Mouse (Mus musculus): Measurements from ENCODE around the gene Asic2. TPM values are rescaled to one million over a fixed set of nuclear protein-coding genes. Genes with fewer than 3 reads are reported as not detected.

The Asic2 gene
- polyA plus RNA-seq, 1 experiment from 2014 or later: 2.8 TPM

GRCm38 (mm10) chr11:81998646-81999045 lies 30.4 kb upstream of the Asic2 start:
- no peak overlapping the region for H3K9ac ChIP-seq (replicated peaks; ENCODE audit: low read length)
- H3K9me3 ChIP-seq (ENCODE audit: low read length): no peaks in the 10 kb centered on the region
- no peak for ATAC-seq (ENCODE audit: low FRiP score, low TSS enrichment)
- 81% methylated on average over 3 of the region's 3 CpGs for WGBS
- no peak overlapping the region for H3K27ac ChIP-seq (ENCODE audit: low read length)
- H3K27me3 ChIP-seq (ENCODE audit: insufficient read depth, low read length): no peaks in the 10 kb centered on the region
- no peak overlapping the region for H3K4me2 ChIP-seq (replicated peaks; ENCODE audit: low read depth, low read length)
- no peaks in the 10 kb centered on the region for H3K36me3 ChIP-seq (ENCODE audit: insufficient read depth, low read length)
- no peaks in the 10 kb centered on the region for H3K4me1 ChIP-seq (ENCODE audit: insufficient read depth, low read length)
- no peak overlapping the region for H3K4me3 ChIP-seq (ENCODE audit: low read length)

- no peak overlapping the region for H3K4me3 ChIP-seq (ENCODE audit: low read length)
- 83% methylated on average over 5 of the region's 5 CpGs for WGBS
- ATAC-seq (ENCODE audit: low FRiP score, low TSS enrichment): no peak
- no peaks in the 10 kb centered on the region for H3K4me1 ChIP-seq (ENCODE audit: insufficient read depth, low read length)
- H3K9me3 ChIP-seq (ENCODE audit: low read length): no peaks in the 10 kb centered on the region
- H3K9ac ChIP-seq (replicated peaks; ENCODE audit: low read length): no peak overlapping the region
- no peak overlapping the region for H3K4me2 ChIP-seq (replicated peaks; ENCODE audit: low read depth, low read length)
- H3K27ac ChIP-seq (ENCODE audit: low read length): no peak overlapping the region
- no peaks in the 10 kb centered on the region for H3K27me3 ChIP-seq (ENCODE audit: insufficient read depth, low read length)
- no peaks in the 10 kb centered on the region for H3K36me3 ChIP-seq (ENCODE audit: insufficient read depth, low read length)
These were observed 28.8 kb upstream of the Asic2 start for GRCm38 (mm10) chr11:81997085-81997484.

GRCm38 (mm10) chr11:81996172-81996841 lies 28.1 kb upstream of the Asic2 start:
- WGBS: 57% methylated on average over 10 of the region's 10 CpGs
- Histone ChIP-seq H3K36me3 (ENCODE audit: insufficient read depth, low read length) (no peaks in the 10 kb centered on the region), H3K4me1 (ENCODE audit: insufficient read depth, low read length) (no peaks in the 10 kb centered on the region), H3K27me3 (ENCODE audit: insufficient read depth, low read length) (no peaks in the 10 kb centered on the region), H3K4me3 (ENCODE audit: low read length) (no peak overlapping the region), H3K27ac (ENCODE audit: low read length) (no peak overlapping the region), H3K9ac (replicated peaks; ENCODE audit: low read length) (no peak overlapping the region), H3K9me3 (ENCODE audit: low read length) (no peaks in the 10 kb centered on the region), H3K4me2 (replicated peaks; ENCODE audit: low read depth, low read length) (no peak overlapping the region)
- no peak for ATAC-seq (ENCODE audit: low FRiP score, low TSS enrichment)

GRCm38 (mm10) chr11:81983146-81983545 lies 14.9 kb upstream of the Asic2 start:
- Histone ChIP-seq H3K9me3 (ENCODE audit: low read length) (no peaks in the 10 kb centered on the region), H3K27ac (ENCODE audit: low read length) (no peak overlapping the region), H3K4me3 (ENCODE audit: low read length) (no peak overlapping the region), H3K36me3 (ENCODE audit: insufficient read depth, low read length) (no peaks in the 10 kb centered on the region), H3K9ac (replicated peaks; ENCODE audit: low read length) (no peak overlapping the region), H3K4me2 (replicated peaks; ENCODE audit: low read depth, low read length) (no peak overlapping the region), H3K4me1 (ENCODE audit: insufficient read depth, low read length) (peaks cover 4% of the 10 kb centered on the region; the same call in 1 of the 2 replicates), H3K27me3 (ENCODE audit: insufficient read depth, low read length) (no peaks in the 10 kb centered on the region)
- 45% methylated on average over 5 of the region's 5 CpGs for WGBS
- no peak for ATAC-seq (ENCODE audit: low FRiP score, low TSS enrichment)

GRCm38 (mm10) chr11:81982191-81982590 lies 13.9 kb upstream of the Asic2 start:
- Histone ChIP-seq H3K4me1 (ENCODE audit: insufficient read depth, low read length) (peaks cover 4% of the 10 kb centered on the region; the same call in 1 of the 2 replicates), H3K36me3 (ENCODE audit: insufficient read depth, low read length) (no peaks in the 10 kb centered on the region), H3K27me3 (ENCODE audit: insufficient read depth, low read length) (no peaks in the 10 kb centered on the region), H3K27ac (ENCODE audit: low read length) (no peak overlapping the region), H3K9ac (replicated peaks; ENCODE audit: low read length) (no peak overlapping the region), H3K4me3 (ENCODE audit: low read length) (no peak overlapping the region), H3K4me2 (replicated peaks; ENCODE audit: low read depth, low read length) (no peak overlapping the region), H3K9me3 (ENCODE audit: low read length) (no peaks in the 10 kb centered on the region)
- ATAC-seq (ENCODE audit: low FRiP score, low TSS enrichment): no peak
- WGBS: 2% methylated on average over 11 of the region's 11 CpGs

GRCm38 (mm10) chr11:81974577-81974976 lies 6.3 kb upstream of the Asic2 start:
- Histone ChIP-seq H3K27me3 (ENCODE audit: insufficient read depth, low read length) (peaks cover 8% of the 10 kb centered on the region), H3K4me2 (replicated peaks; ENCODE audit: low read depth, low read length) (no peak overlapping the region), H3K9me3 (ENCODE audit: low read length) (no peaks in the 10 kb centered on the region), H3K27ac (ENCODE audit: low read length) (no peak overlapping the region), H3K4me3 (ENCODE audit: low read length) (no peak overlapping the region), H3K9ac (replicated peaks; ENCODE audit: low read length) (no peak overlapping the region), H3K36me3 (ENCODE audit: insufficient read depth, low read length) (no peaks in the 10 kb centered on the region), H3K4me1 (ENCODE audit: insufficient read depth, low read length) (no peaks in the 10 kb centered on the region)
- 21% methylated on average over 5 of the region's 5 CpGs for WGBS
- no peak for ATAC-seq (ENCODE audit: low FRiP score, low TSS enrichment)

- Histone ChIP-seq H3K27me3 (ENCODE audit: insufficient read depth, low read length) (peaks cover 15% of the 10 kb centered on the region), H3K4me1 (ENCODE audit: insufficient read depth, low read length) (no peaks in the 10 kb centered on the region), H3K9me3 (ENCODE audit: low read length) (no peaks in the 10 kb centered on the region), H3K27ac (ENCODE audit: low read length) (no peak overlapping the region), H3K4me2 (replicated peaks; ENCODE audit: low read depth, low read length) (no peak overlapping the region), H3K36me3 (ENCODE audit: insufficient read depth, low read length) (no peaks in the 10 kb centered on the region), H3K4me3 (ENCODE audit: low read length) (no peak overlapping the region), H3K9ac (replicated peaks; ENCODE audit: low read length) (no peak overlapping the region)
- 50% methylated on average over 5 of the region's 5 CpGs for WGBS
- ATAC-seq (ENCODE audit: low FRiP score, low TSS enrichment): no peak
These were observed 5.4 kb upstream of the Asic2 start for GRCm38 (mm10) chr11:81973699-81974098.

- no peak for ATAC-seq (ENCODE audit: low FRiP score, low TSS enrichment)
- H3K9ac ChIP-seq (replicated peaks; ENCODE audit: low read length): no peak overlapping the region
- H3K4me2 ChIP-seq (replicated peaks; ENCODE audit: low read depth, low read length): no peak overlapping the region
- H3K27ac ChIP-seq (ENCODE audit: low read length): no peak overlapping the region
- no peaks in the 10 kb centered on the region for H3K9me3 ChIP-seq (ENCODE audit: low read length)
- no peaks in the 10 kb centered on the region for H3K4me1 ChIP-seq (ENCODE audit: insufficient read depth, low read length)
- H3K27me3 ChIP-seq (ENCODE audit: insufficient read depth, low read length): peaks cover 31% of the 10 kb centered on the region
- no peak overlapping the region for H3K4me3 ChIP-seq (ENCODE audit: low read length)
- no peaks in the 10 kb centered on the region for H3K36me3 ChIP-seq (ENCODE audit: insufficient read depth, low read length)
- 62% methylated on average over 3 of the region's 3 CpGs for WGBS
These were observed 3.8 kb upstream of the Asic2 start for GRCm38 (mm10) chr11:81972044-81972443.

- no peaks in the 10 kb centered on the region for H3K9me3 ChIP-seq (ENCODE audit: low read length)
- no peak overlapping the region for H3K4me2 ChIP-seq (replicated peaks; ENCODE audit: low read depth, low read length)
- no peaks in the 10 kb centered on the region for H3K36me3 ChIP-seq (ENCODE audit: insufficient read depth, low read length)
- no peak overlapping the region for H3K27ac ChIP-seq (ENCODE audit: low read length)
- WGBS: 14% methylated on average over 15 of the region's 15 CpGs
- peaks cover 41% of the 10 kb centered on the region for H3K27me3 ChIP-seq (ENCODE audit: insufficient read depth, low read length)
- H3K9ac ChIP-seq (replicated peaks; ENCODE audit: low read length): no peak overlapping the region
- no peak overlapping the region for H3K4me3 ChIP-seq (ENCODE audit: low read length)
- ATAC-seq (ENCODE audit: low FRiP score, low TSS enrichment): peak; percentile 46; the same call in 1 of the 2 replicates
- no peaks in the 10 kb centered on the region for H3K4me1 ChIP-seq (ENCODE audit: insufficient read depth, low read length)
These were observed 1.5 kb downstream of the Asic2 start for GRCm38 (mm10) chr11:81966626-81967289.

Data from kidney, embryonic 16.5 days (tissue).